Mouse (Mus musculus) embryonic fibroblast, embryonic 13.5 days (primary cell): ENCODE data around the gene Dnaic1. TPM values are rescaled to one million over a fixed set of nuclear protein-coding genes. Genes with fewer than 3 reads are reported as not detected.

Experiments used
- polyA plus RNA-seq: library from polyadenylated mRNA; stranded (reverse); fragments of >200 nt; gene quantifications from 2 replicates; pipeline ENCODE4 v1.2.4, GENCODE M21; 2011; ENCODE audit warnings: low read depth; ENCODE audit not compliant: missing spikeins, insufficient read length

The Dnaic1 gene
- polyA plus RNA-seq, 1 experiment, result not detected

Other genes starting within 250 kb of the Dnaic1 start
- 60.1 and 70.5 TPM in 2 replicates for gene Ubap1, start 220.8 kb upstream of the Dnaic1 start, polyA plus RNA-seq
- gene Kif24, start 104.9 kb upstream of the Dnaic1 start, polyA plus RNA-seq, result 3.6 and 5.8 TPM in 2 replicates
- 28.6 and 40.4 TPM in 2 replicates for gene Nudt2, start 104.6 kb upstream of the Dnaic1 start, polyA plus RNA-seq
- gene AI464131, start 66.7 kb upstream of the Dnaic1 start, polyA plus RNA-seq, result 5.5 and 6.0 TPM in 2 replicates
- not detected in 2 replicates for gene 1110017D15Rik, start 52.4 kb upstream of the Dnaic1 start, polyA plus RNA-seq
- 11.4 and 15.5 TPM in 2 replicates for gene Fam219a, start 237 bp upstream of the Dnaic1 start, polyA plus RNA-seq
- gene Enho, start 70.5 kb downstream of the Dnaic1 start, polyA plus RNA-seq, result 1.4 and 1.7 TPM in 2 replicates
- gene Cntfr, start 127.3 kb downstream of the Dnaic1 start, polyA plus RNA-seq, result 4.3 and 4.9 TPM in 2 replicates
- 78.5 and 97.4 TPM in 2 replicates for gene Il11ra1, start 130.2 kb downstream of the Dnaic1 start, polyA plus RNA-seq
- gene Rpp25l, start 143.8 kb downstream of the Dnaic1 start, polyA plus RNA-seq, result 14.0 and 16.2 TPM in 2 replicates
- gene Dctn3, start 153.4 kb downstream of the Dnaic1 start, polyA plus RNA-seq, result 81.6 and 98.1 TPM in 2 replicates
- not detected in 2 replicates for gene Arid3c, start 161.4 kb downstream of the Dnaic1 start, polyA plus RNA-seq
- 25.1 and 25.5 TPM in 2 replicates for gene Galt, start 185.5 kb downstream of the Dnaic1 start, polyA plus RNA-seq
- gene Sigmar1, start 186.4 kb downstream of the Dnaic1 start, polyA plus RNA-seq, result 78.6 and 103 TPM in 2 replicates
- gene Ccl27a, start 204.5 kb downstream of the Dnaic1 start, polyA plus RNA-seq, result 12.6 and 13.4 TPM in 2 replicates